Mouse (Mus musculus) E14TG2a.4 (cell line): ENCODE measurements around the gene Zfand2a.

ENCODE experiments used
- CTCF ChIP-seq: conservative IDR thresholded peaks from 2 replicates; pipeline ENCODE4 v1.5.1; 2014; ENCODE audit warnings: low read length
- NANOG ChIP-seq: IDR thresholded peaks from 2 replicates; pipeline ENCODE4 v1.6.1; 2014; ENCODE audit warnings: borderline replicate concordance, low read length, mixed read lengths

DNA sequence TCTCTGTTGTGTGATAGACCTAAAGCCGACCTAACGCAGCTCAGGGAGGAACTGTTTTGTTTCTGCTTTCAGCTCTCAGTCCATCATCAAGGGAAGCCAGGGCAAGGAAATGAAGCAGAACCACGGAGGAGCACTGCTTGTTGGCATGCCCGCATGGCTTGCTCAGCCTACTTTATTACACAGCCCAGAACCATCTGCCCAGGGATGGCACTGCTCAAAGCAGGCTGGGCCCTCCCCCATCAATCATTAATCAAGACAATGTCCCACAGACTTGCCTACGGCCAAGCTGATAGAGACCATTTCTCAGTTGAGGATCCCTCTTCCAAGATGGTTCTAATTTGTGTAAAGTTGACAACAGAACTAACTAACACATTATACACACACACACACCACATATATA, 14.4 kb upstream of the Zfand2a start:
- TF ChIP-seq CTCF (no peak), NANOG (no peak)
